Mouse (Mus musculus): ENCODE results near the gene Disp2.

Disp2 gene

GRCm38 (mm10) chr2:118838330-118838729 lies 58.8 kb downstream of the Disp2 start:
- in situ Hi-C loops (cut with MboI, MseI), result loop anchor here (5.0 to 10.0 kb wide), 2 partner anchors 39 to 1554 kb away; no protein-coding TSS in a partner anchor

DNA sequence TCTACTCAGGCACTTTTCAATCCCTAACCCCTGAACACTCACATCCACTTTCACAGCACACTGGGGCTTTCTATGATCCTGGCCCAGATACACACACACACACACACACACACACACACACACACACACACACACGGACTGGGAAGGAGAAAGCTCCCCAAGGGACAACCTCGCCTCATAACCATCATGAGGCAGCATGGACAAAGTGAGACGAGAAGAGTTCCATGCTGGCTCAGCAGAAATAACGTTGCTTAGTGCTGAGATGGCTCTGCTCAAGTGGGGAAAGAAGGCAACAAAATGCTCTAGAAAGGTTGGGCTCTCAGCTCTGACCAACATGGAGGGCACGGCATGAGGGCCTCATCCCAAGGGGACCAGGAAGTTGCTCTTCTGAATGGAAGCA lies 61.7 kb downstream of the Disp2 start:
- in situ Hi-C loops (cut with MboI, MseI), result no loop called here

GRCm38 (mm10) chr2:118841774-118842173 lies 62.3 kb downstream of the Disp2 start:
- in situ Hi-C loops (cut with MboI, MseI), result no loop called here

- in situ Hi-C loops (cut with MboI, MseI), result no loop called here
These were observed 64.9 kb downstream of the Disp2 start for GRCm38 (mm10) chr2:118844427-118844826.

GRCm38 (mm10) chr2:118846246-118846645 lies 66.7 kb downstream of the Disp2 start:
- in situ Hi-C loops (cut with MboI, MseI), result no loop called here

DNA sequence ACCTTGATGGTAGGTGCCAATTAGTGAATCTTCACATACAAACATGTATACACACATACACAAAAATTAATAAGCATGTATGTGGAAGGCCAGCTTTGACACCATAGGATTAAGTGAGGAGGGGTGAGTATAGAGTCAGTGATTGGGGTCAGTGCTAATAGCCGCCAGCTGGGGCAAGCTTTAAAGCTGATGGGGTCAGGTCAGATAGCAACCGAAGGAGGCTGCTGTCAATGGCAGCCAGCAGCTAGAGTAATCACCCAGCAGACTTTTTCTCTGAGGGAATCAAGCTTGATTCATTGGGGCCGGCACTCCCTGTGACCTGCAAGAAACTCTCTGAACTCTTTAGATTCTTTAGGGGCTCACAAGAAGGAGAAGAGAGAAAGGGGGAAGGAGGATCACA lies 72.2 kb downstream of the Disp2 start:
- in situ Hi-C loops (cut with MboI, MseI), result no loop called here
